ENCODE assay signal across 8 mouse cellular contexts in genomic region chr7:13044254-13044625, GRCm38 (mm10). TPM values are rescaled to one million over a fixed set of nuclear protein-coding genes. Genes with fewer than 3 reads are reported as not detected.
A peak's percentile ranks its signal among the peaks of the same experiment; 100 is the strongest.
DNase-seq lines count a peak whose midpoint lies in the region; ATAC-seq and TF ChIP-seq lines count a peak whose summit lies in the region.

No protein-coding gene starts in this region.

- no peak for DNase-seq in cerebellum, postnatal 10 days
- DNase-seq in lung, postnatal 36 days, result no peak
- no peak for DNase-seq in limb, embryonic 11.5 days (ENCODE audit: low spot score)
- no peak for DNase-seq in ovary, postnatal 36 days (ENCODE audit: low spot score)
- DNase-seq in gastrocnemius, adult 18-20 months (ENCODE audit: low spot score), result no peak

- TF ChIP-seq CTCF in olfactory bulb, adult 2 months (IDR thresholded peaks at IDR 0.05; ENCODE audit: insufficient read depth, low read depth, low read length), result no peak

- H3K4me2 ChIP-seq in lung, embryonic 16.5 days (ENCODE audit: low read depth, low read length), result peak overlapping the region; percentile 93
- peak overlapping the region; percentile 88 for H3K4me2 ChIP-seq in limb, embryonic 11.5 days (ENCODE audit: low read depth, severe bottlenecking)

- peak overlapping the region; percentile 55 for H3K4me3 ChIP-seq in lung, embryonic 16.5 days (ENCODE audit: low read length)
- peak overlapping the region; percentile 47 for H3K4me3 ChIP-seq in limb, embryonic 11.5 days (ENCODE audit: low read depth, low read length)
- H3K4me3 ChIP-seq in olfactory bulb, adult 2 months (ENCODE audit: insufficient read depth, low read depth, low read length), result peak overlapping the region; percentile 49

- no peak overlapping the region for H3K27ac ChIP-seq in lung, embryonic 16.5 days (ENCODE audit: low read length)
- no peak overlapping the region for H3K27ac ChIP-seq in limb, embryonic 11.5 days (replicated peaks; ENCODE audit: low read depth, low read length)
- H3K27ac ChIP-seq in olfactory bulb, adult 2 months (ENCODE audit: insufficient read depth, low read depth, low read length), result 0 out of 2 replicates have a peak overlapping the region, but pooled peaks have one; percentile 4

- peak; percentile 16; the same call in 1 of the 2 replicates for ATAC-seq in cerebellum, adult (ENCODE audit: insufficient number of reproducible peaks, low FRiP score, low TSS enrichment)
- ATAC-seq in lung, embryonic 16.5 days (ENCODE audit: low read depth), result peak; percentile 8; the same call in 1 of the 2 replicates
- peak; percentile 5; the same call in 1 of the 2 replicates for ATAC-seq in limb, embryonic 11.5 days (ENCODE audit: insufficient number of reproducible peaks, low FRiP score, low TSS enrichment, low read depth)

- peaks cover 8% of the 10 kb centered on the region for H3K9me3 ChIP-seq in lung, embryonic 16.5 days (ENCODE audit: control insufficient read depth, low read length)
- H3K9me3 ChIP-seq in limb, embryonic 11.5 days (ENCODE audit: control insufficient read depth, low read length), result peaks cover 12% of the 10 kb centered on the region; the same call in 1 of the 2 replicates

- no peak for TF ChIP-seq POLR2A in olfactory bulb, adult 2 months (IDR thresholded peaks at IDR 0.05; ENCODE audit: insufficient read depth, low read depth, low read length)

- 3% methylated on average over 23 of the region's 23 CpGs for WGBS in lung, embryonic 16.5 days
- WGBS in limb, embryonic 11.5 days, result 3% methylated on average over 23 of the region's 23 CpGs
- WGBS in olfactory bulb, adult 2 months, result 8% methylated on average over 23 of the region's 23 CpGs

- peaks cover 14% of the 10 kb centered on the region for H3K4me1 ChIP-seq in lung, embryonic 16.5 days (replicated peaks; ENCODE audit: control insufficient read depth, insufficient read depth, low read length)
- H3K4me1 ChIP-seq in limb, embryonic 11.5 days (ENCODE audit: control insufficient read depth, insufficient read depth, low read length), result no peaks in the 10 kb centered on the region
- H3K4me1 ChIP-seq in olfactory bulb, adult 2 months (ENCODE audit: control insufficient read depth, insufficient read depth, low read length), result peaks cover 15% of the 10 kb centered on the region

- peaks cover 33% of the 10 kb centered on the region for H3K27me3 ChIP-seq in lung, embryonic 16.5 days (ENCODE audit: control insufficient read depth, insufficient read depth, low read depth, low read length)
- H3K27me3 ChIP-seq in limb, embryonic 11.5 days (ENCODE audit: control insufficient read depth, insufficient read depth, low read length), result peaks cover 36% of the 10 kb centered on the region

- H3K9ac ChIP-seq in lung, embryonic 16.5 days (ENCODE audit: low read length), result peak overlapping the region; percentile 65
- peak overlapping the region; percentile 69 for H3K9ac ChIP-seq in limb, embryonic 11.5 days (ENCODE audit: low read length)

- H3K36me3 ChIP-seq in lung, embryonic 16.5 days (ENCODE audit: control insufficient read depth, insufficient read depth, low read length), result no peaks in the 10 kb centered on the region
- H3K36me3 ChIP-seq in limb, embryonic 11.5 days (ENCODE audit: control insufficient read depth, insufficient read depth, low read length), result no peaks in the 10 kb centered on the region

RNA-seq across cellular contexts. Expression of gene Ube2m, which starts 6.2 kb away (rescaled TPM):
- 25.8 and 31.6 TPM in 2 replicates for polyA plus RNA-seq in lung, embryonic 16.5 days (2015; fragmentation: Nextera tagmentation; extraction: Ambion mirVana)
- polyA plus RNA-seq in limb, embryonic 11.5 days (2014; fragmentation: Nextera tagmentation; extraction: Ambion mirVana), result 199 TPM in 2 replicates
- polyA plus RNA-seq in olfactory bulb, adult 2 months (2012; ENCODE audit: insufficient read depth, insufficient read length, low replicate concordance, missing spikeins), result 648 TPM in 1 of 2 replicates, not detected in the other
- total RNA-seq in gastrocnemius, adult 18-20 months (2021), result 100 to 1,000 TPM; 148 to 149 TPM

RNA-seq across cellular contexts. Expression of gene Chmp2a, which starts 9.6 kb away (rescaled TPM):
- 157 and 173 TPM in 2 replicates for polyA plus RNA-seq in lung, embryonic 16.5 days (2015; fragmentation: Nextera tagmentation; extraction: Ambion mirVana)
- polyA plus RNA-seq in limb, embryonic 11.5 days (2014; fragmentation: Nextera tagmentation; extraction: Ambion mirVana), result 84.2 and 93.8 TPM in 2 replicates
- polyA plus RNA-seq in olfactory bulb, adult 2 months (2012; ENCODE audit: insufficient read depth, insufficient read length, low replicate concordance, missing spikeins), result not detected in 2 replicates
- 100 to 1,000 TPM in 1 of 2 experiments, 10 to 100 TPM in 1; 95.4 to 103 TPM for total RNA-seq in gastrocnemius, adult 18-20 months (2021)

RNA-seq across cellular contexts. Expression of gene Mzf1, which starts 10.3 kb away (rescaled TPM):
- polyA plus RNA-seq in lung, embryonic 16.5 days (2015; fragmentation: Nextera tagmentation; extraction: Ambion mirVana), result 4.2 and 5.1 TPM in 2 replicates
- 2.3 TPM in 2 replicates for polyA plus RNA-seq in limb, embryonic 11.5 days (2014; fragmentation: Nextera tagmentation; extraction: Ambion mirVana)
- not detected in 2 replicates for polyA plus RNA-seq in olfactory bulb, adult 2 months (2012; ENCODE audit: insufficient read depth, insufficient read length, low replicate concordance, missing spikeins)
- total RNA-seq in gastrocnemius, adult 18-20 months (2021), result under 1 TPM; 0.62 to 0.71 TPM

RNA-seq across cellular contexts. Expression of gene Zbtb45, which starts 34.4 kb away (rescaled TPM):
- 28.1 and 28.2 TPM in 2 replicates for polyA plus RNA-seq in lung, embryonic 16.5 days (2015; fragmentation: Nextera tagmentation; extraction: Ambion mirVana)
- polyA plus RNA-seq in limb, embryonic 11.5 days (2014; fragmentation: Nextera tagmentation; extraction: Ambion mirVana), result 30.6 and 31.5 TPM in 2 replicates
- not detected in 2 replicates for polyA plus RNA-seq in olfactory bulb, adult 2 months (2012; ENCODE audit: insufficient read depth, insufficient read length, low replicate concordance, missing spikeins)
- 1 to 10 TPM; 3.2 to 4.0 TPM for total RNA-seq in gastrocnemius, adult 18-20 months (2021)

RNA-seq across cellular contexts. Expression of gene Trim28, which starts 45.3 kb away (rescaled TPM):
- 190 and 195 TPM in 2 replicates for polyA plus RNA-seq in lung, embryonic 16.5 days (2015; fragmentation: Nextera tagmentation; extraction: Ambion mirVana)
- polyA plus RNA-seq in limb, embryonic 11.5 days (2014; fragmentation: Nextera tagmentation; extraction: Ambion mirVana), result 610 and 647 TPM in 2 replicates
- 700 TPM in 1 of 2 replicates, not detected in the other for polyA plus RNA-seq in olfactory bulb, adult 2 months (2012; ENCODE audit: insufficient read depth, insufficient read length, low replicate concordance, missing spikeins)
- 10 to 100 TPM; 63.6 to 65.9 TPM for total RNA-seq in gastrocnemius, adult 18-20 months (2021)

Comparison
In these comparisons a context has a peak if more than half of its experiments do, and no peak if none do; other contexts are left out.
1. RNA of gene Chmp2a, which starts 9.6 kb away (polyA plus RNA-seq): 157 to 173 TPM in lung, embryonic 16.5 days and 84.2 to 93.8 TPM in limb, embryonic 11.5 days; not detected in olfactory bulb, adult 2 months; every median in the first group is over 10 times any median in the second.
2. Peak in every context shown above with its lines, with median percentiles within 50 percentile points of each other: ATAC-seq and H3K4me3 ChIP-seq.